Mouse (Mus musculus): Measurements from ENCODE around the gene Chrna7. TPM values are rescaled to one million over a fixed set of nuclear protein-coding genes. Genes with fewer than 3 reads are reported as not detected.

The Chrna7 gene
- polyA plus RNA-seq (2015; fragmentation: Nextera tagmentation; extraction: Ambion mirVana), result 0.55 and 1.0 TPM in 2 replicates

DNA sequence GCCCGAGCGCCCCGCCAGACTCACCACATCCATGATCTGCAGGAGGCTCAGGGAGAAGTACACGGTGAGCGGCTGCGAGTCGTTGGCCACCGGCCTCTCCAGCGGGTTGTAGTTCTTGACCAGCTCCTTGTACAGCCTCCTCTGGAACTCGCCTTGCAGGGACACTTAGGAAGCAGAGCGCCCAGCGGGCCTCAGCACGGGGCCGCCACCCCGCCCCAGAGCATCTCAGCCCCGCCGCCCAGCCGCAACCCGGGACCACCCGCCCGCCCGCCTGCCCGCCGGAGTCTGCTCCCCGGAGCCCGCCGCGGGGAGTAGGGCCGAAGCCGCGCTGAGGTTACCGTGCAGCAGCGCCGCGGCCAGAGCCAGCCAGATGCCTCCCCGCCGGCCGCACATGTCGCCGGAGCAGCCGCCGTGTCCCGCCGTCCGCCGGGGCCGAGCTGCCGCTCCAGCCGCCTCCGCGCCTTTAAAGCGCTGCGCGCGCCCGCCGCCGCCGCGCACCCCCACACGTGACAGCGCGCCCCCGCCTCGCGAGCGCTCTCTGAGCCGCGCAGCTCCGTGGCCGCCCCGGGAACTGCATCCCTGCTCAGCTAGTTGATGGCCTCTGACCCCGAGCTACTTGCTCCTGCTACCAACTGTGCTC is at the start of gene Chrna7:
Gene Chrna7, minus strand, starts transcription at position 486 of the 640 bp plus-strand sequence.
- Histone ChIP-seq H3K27ac (no peak within 1 kb of the TSS), H3K4me2 (peak within 1 kb of the TSS; percentile 99), H3K9me3 (no peaks in the 10 kb centered on the region), H3K36me3 (no peaks in the 10 kb centered on the region), H3K9ac (peak within 1 kb of the TSS; percentile 29), H3K4me1 (peaks cover 7% of the 10 kb centered on the region; the same call in 1 of the 2 replicates), H3K27me3 (peaks cover 5% of the 10 kb centered on the region; the same call in 1 of the 2 replicates), H3K4me3 (peak within 1 kb of the TSS; percentile 62)
- ATAC-seq (ENCODE audit: borderline replicate concordance, extremely low read depth, low FRiP score, low TSS enrichment), result peak; percentile 92
- WGBS, result 0% methylated on average over 35 of the region's 73 CpGs

- ATAC-seq (ENCODE audit: borderline replicate concordance, extremely low read depth, low FRiP score, low TSS enrichment), result no peak
- no peak overlapping the region for H3K4me3 ChIP-seq
- H3K9ac ChIP-seq, result no peak overlapping the region
- H3K4me1 ChIP-seq, result no peaks in the 10 kb centered on the region
- 77% methylated on average over 2 of the region's 2 CpGs for whole genome bisulfite sequencing
- H3K9me3 ChIP-seq, result no peaks in the 10 kb centered on the region
- no peaks in the 10 kb centered on the region for H3K27me3 ChIP-seq
- H3K27ac ChIP-seq, result no peak overlapping the region
- no peak overlapping the region for H3K4me2 ChIP-seq
- H3K36me3 ChIP-seq, result no peaks in the 10 kb centered on the region
Observed at GRCm38 (mm10) chr7:63249404-63249803, 37.0 kb upstream of the Chrna7 start.

DNA sequence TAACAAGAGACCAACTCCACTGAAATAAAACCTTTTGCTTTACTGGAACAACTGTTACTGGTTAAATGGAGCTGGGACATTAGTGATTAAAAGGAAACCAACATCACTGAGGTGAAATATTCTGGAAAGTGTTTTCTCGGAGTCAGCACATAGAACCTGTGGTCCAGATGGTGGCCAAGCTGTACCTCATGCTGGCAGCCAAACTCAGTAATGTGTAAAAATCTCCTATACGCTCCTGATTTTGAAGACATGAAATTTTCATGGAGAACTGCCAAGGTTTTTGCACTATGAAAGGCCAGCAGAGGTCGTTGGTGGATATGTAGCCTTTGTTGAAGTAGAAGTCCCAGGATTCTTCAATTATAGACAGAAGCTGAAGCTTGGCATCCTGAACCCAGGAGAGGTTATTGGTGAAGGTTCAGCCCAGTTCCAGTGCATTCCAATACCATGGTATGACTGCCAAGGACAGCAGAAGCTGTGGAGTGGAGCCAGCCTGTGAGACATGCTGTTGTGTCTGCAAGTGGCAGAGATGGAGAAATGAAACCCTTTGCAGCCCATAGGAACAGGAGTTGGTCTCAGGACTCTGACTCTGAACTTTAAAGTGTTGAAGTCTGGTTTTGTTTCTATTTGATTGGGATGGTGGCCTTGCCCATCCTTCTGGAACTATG is 25.6 kb upstream of the Chrna7 start:
- Histone ChIP-seq H3K27ac (no peak overlapping the region), H3K4me1 (no peaks in the 10 kb centered on the region), H3K27me3 (no peaks in the 10 kb centered on the region), H3K9ac (no peak overlapping the region), H3K4me2 (no peak overlapping the region), H3K9me3 (no peaks in the 10 kb centered on the region), H3K4me3 (no peak overlapping the region), H3K36me3 (no peaks in the 10 kb centered on the region)
- no peak for ATAC-seq (ENCODE audit: borderline replicate concordance, extremely low read depth, low FRiP score, low TSS enrichment)
- 55% methylated on average over 3 of the region's 3 CpGs for WGBS

DNA sequence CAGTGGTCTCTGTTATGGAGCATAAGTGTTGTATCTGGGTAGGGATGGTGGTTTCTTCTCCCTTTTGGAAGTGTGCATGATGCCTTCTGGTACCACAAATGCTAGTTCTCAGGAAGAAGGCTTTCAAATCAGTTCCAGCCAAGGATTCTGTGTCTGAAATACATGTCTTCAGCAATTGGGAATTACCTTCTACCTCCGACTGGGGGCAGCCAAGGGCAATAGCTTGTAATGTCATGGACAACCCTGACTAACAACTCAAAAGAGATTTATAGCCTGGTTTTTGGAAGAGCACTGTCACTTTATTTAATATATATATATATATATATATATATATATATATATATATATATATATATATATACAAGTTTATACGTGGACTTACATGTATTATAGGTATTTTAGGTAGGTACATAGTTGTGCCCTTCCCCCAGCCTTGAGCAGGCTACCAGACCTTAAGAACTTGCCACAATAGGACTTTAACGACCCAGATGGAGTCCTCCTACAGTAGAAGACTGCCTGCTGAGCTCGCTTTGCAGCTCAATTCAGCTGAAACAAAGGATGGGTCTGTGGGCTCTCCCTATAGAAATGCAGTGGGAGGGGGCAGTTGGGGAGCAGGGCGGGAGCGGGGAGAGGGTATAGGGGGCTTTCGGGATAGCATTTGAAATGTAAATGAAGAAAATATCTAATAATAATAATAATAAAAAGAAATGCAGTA is 12.9 kb upstream of the Chrna7 start:
- no peak overlapping the region for H3K4me2 ChIP-seq
- H3K4me3 ChIP-seq, result no peak overlapping the region
- H3K9ac ChIP-seq, result no peak overlapping the region
- H3K4me1 ChIP-seq, result no peaks in the 10 kb centered on the region
- H3K27ac ChIP-seq, result no peak overlapping the region
- H3K36me3 ChIP-seq, result no peaks in the 10 kb centered on the region
- no peak for ATAC-seq (ENCODE audit: borderline replicate concordance, extremely low read depth, low FRiP score, low TSS enrichment)
- WGBS, result 46% methylated on average over 7 of the region's 7 CpGs
- no peaks in the 10 kb centered on the region for H3K27me3 ChIP-seq
- no peaks in the 10 kb centered on the region for H3K9me3 ChIP-seq

GRCm38 (mm10) chr7:63211641-63212083 is 707 bp downstream of the Chrna7 start:
- WGBS, result 2% methylated on average over 13 of the region's 13 CpGs
- Histone ChIP-seq H3K4me3 (peak overlapping the region; percentile 62), H3K27me3 (peaks cover 5% of the 10 kb centered on the region; the same call in 1 of the 2 replicates), H3K9me3 (no peaks in the 10 kb centered on the region), H3K4me2 (peak overlapping the region; percentile 99), H3K27ac (no peak overlapping the region), H3K9ac (peak overlapping the region; percentile 29; the same call in 1 of the 2 replicates), H3K36me3 (no peaks in the 10 kb centered on the region), H3K4me1 (peaks cover 7% of the 10 kb centered on the region; the same call in 1 of the 2 replicates)
- no peak for ATAC-seq (ENCODE audit: borderline replicate concordance, extremely low read depth, low FRiP score, low TSS enrichment)

DNA sequence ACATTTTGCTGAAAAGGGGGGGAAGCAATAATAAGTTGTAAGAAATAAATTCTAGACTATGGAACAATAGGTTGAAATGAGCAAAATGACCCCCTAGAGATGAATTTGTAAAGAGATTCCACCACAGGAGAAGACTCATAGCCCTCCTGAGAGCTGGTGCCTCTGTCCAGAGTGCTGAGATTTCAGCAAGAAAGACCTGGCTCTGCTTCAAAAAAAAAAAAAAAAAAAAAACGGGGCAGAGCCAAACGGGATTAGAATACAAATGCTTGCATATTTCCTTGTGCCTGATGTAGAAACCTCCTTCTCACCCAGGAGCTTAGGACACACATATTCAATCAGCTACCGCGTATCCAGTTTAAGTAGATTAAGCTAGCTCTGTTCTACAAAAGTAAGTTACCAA is 2.9 kb downstream of the Chrna7 start:
- no peak overlapping the region for H3K9ac ChIP-seq
- H3K4me2 ChIP-seq, result no peak overlapping the region
- H3K4me1 ChIP-seq, result peaks cover 7% of the 10 kb centered on the region; the same call in 1 of the 2 replicates
- ATAC-seq (ENCODE audit: borderline replicate concordance, extremely low read depth, low FRiP score, low TSS enrichment), result no peak
- H3K4me3 ChIP-seq, result no peak overlapping the region
- no peaks in the 10 kb centered on the region for H3K36me3 ChIP-seq
- no peak overlapping the region for H3K27ac ChIP-seq
- no peaks in the 10 kb centered on the region for H3K9me3 ChIP-seq
- peaks cover 5% of the 10 kb centered on the region; the same call in 1 of the 2 replicates for H3K27me3 ChIP-seq
- 19% methylated on average over 4 of the region's 4 CpGs for WGBS

GRCm38 (mm10) chr7:63207137-63207536 is 5.2 kb downstream of the Chrna7 start:
- H3K9me3 ChIP-seq, result no peaks in the 10 kb centered on the region
- peaks cover 6% of the 10 kb centered on the region; the same call in 1 of the 2 replicates for H3K4me1 ChIP-seq
- peaks cover 5% of the 10 kb centered on the region; the same call in 1 of the 2 replicates for H3K27me3 ChIP-seq
- ATAC-seq (ENCODE audit: borderline replicate concordance, extremely low read depth, low FRiP score, low TSS enrichment), result no peak
- no peak overlapping the region for H3K4me3 ChIP-seq
- no peak overlapping the region for H3K27ac ChIP-seq
- H3K9ac ChIP-seq, result no peak overlapping the region
- no peak overlapping the region for H3K4me2 ChIP-seq
- WGBS, result 33% methylated on average over 2 of the region's 2 CpGs
- H3K36me3 ChIP-seq, result no peaks in the 10 kb centered on the region

DNA sequence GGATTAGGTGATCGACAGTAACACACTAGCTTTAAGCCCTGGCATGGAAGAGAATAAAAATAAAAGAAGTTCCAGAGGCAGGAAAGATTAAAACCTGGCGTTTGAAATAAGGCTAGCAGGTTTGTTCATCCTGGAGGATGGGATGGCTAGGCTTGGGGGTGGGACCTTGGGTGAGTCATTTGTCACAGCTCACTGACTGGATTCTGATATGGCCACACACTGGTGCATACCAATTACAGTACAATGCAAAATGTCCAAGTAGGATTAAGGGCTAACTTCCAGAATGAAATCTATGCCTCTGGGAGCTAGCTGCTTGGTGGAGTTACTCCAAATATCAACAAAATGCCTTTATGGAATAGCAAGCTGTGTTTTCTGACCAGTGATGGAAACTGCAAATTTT is 16.8 kb downstream of the Chrna7 start:
- no peaks in the 10 kb centered on the region for H3K27me3 ChIP-seq
- H3K4me3 ChIP-seq, result no peak overlapping the region
- no peaks in the 10 kb centered on the region for H3K4me1 ChIP-seq
- no peak overlapping the region for H3K4me2 ChIP-seq
- no peaks in the 10 kb centered on the region for H3K36me3 ChIP-seq
- H3K27ac ChIP-seq, result no peak overlapping the region
- H3K9ac ChIP-seq, result no peak overlapping the region
- 69% methylated on average over 2 of the region's 2 CpGs for WGBS
- no peak for ATAC-seq (ENCODE audit: borderline replicate concordance, extremely low read depth, low FRiP score, low TSS enrichment)
- no peaks in the 10 kb centered on the region for H3K9me3 ChIP-seq

- Histone ChIP-seq H3K4me2 (no peak overlapping the region), H3K9ac (no peak overlapping the region), H3K27ac (no peak overlapping the region), H3K9me3 (no peaks in the 10 kb centered on the region), H3K36me3 (no peaks in the 10 kb centered on the region), H3K4me3 (no peak overlapping the region), H3K27me3 (no peaks in the 10 kb centered on the region), H3K4me1 (no peaks in the 10 kb centered on the region)
- 77% methylated on average over 13 of the region's 13 CpGs for WGBS
- no peak for ATAC-seq (ENCODE audit: borderline replicate concordance, extremely low read depth, low FRiP score, low TSS enrichment)
Observed at GRCm38 (mm10) chr7:63189647-63190534, 22.5 kb downstream of the Chrna7 start.

DNA sequence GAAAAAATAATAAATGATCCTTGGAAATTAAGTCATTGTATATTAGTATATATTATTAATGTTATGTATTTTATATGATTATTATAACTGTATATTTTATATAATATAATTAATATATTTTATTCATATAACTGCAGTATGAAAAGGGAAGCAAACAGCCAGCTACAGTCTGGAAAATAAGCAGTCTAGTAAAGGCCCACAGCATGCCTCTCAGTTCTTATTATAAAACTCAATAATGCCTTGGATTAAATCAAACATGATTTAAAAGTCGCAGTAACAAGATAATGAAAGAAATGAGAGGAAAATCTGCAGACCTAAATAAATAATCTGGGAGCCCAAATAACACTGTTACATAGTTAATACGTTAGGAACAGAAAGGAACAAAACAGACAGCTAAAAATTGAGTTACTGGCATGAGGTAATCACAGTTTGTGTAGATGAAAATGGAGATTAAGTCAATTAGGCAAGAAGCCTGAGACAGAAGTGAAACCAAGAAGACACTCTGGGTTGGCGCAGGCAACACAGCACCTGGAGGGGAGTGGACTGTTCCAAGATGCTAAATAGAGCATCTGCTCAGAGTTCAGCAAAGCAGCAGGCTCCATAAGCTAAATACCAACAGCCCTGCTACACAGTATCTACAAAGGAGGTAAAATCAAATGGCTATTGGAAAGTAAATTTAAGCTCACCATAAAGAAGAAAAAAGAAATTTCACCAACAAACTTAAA is 42.1 kb downstream of the Chrna7 start:
- Histone ChIP-seq H3K27me3 (no peaks in the 10 kb centered on the region), H3K4me3 (no peak overlapping the region), H3K4me1 (no peaks in the 10 kb centered on the region), H3K36me3 (no peaks in the 10 kb centered on the region), H3K9ac (no peak overlapping the region), H3K4me2 (no peak overlapping the region), H3K27ac (no peak overlapping the region), H3K9me3 (no peaks in the 10 kb centered on the region)
- 70% methylated on average over 3 of the region's 3 CpGs for WGBS
- ATAC-seq (ENCODE audit: borderline replicate concordance, extremely low read depth, low FRiP score, low TSS enrichment), result no peak

DNA sequence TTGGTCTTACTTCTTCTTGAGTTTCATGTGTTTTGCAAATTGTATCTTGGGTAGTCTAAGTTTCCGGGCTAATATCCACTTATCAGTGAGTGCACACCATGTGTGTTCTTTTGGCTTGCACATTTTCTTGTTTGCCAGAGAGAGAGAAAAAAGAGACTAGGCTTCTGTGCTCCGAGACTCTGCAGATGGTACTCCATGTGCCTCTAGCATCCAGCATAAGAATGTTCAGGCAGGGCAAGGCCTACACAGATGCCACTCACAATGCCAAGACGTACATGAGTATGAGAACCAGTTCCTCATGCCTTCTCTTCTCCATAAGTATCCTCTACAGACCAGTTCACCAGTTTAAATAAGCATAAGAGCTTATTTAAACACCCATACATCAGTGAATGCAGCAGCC is 47.8 kb downstream of the Chrna7 start:
- Histone ChIP-seq H3K4me3 (no peak overlapping the region), H3K4me2 (no peak overlapping the region), H3K36me3 (no peaks in the 10 kb centered on the region), H3K27me3 (no peaks in the 10 kb centered on the region), H3K9ac (no peak overlapping the region), H3K4me1 (no peaks in the 10 kb centered on the region), H3K9me3 (no peaks in the 10 kb centered on the region), H3K27ac (no peak overlapping the region)
- no peak for ATAC-seq (ENCODE audit: borderline replicate concordance, extremely low read depth, low FRiP score, low TSS enrichment)
- WGBS, result 65% methylated on average over 3 of the region's 3 CpGs

All from lung, embryonic 15.5 days (tissue).